Mouse (Mus musculus): ENCODE data around the gene Ankrd34a. TPM values are rescaled to one million over a fixed set of nuclear protein-coding genes. Genes with fewer than 3 reads are reported as not detected.

Ankrd34a gene
- polyA plus RNA-seq (2017; shearing (Covaris generic)) = not detected

GRCm38 (mm10) chr3:96596228-96596707 lies at the start of gene Ankrd34a:
TSS of gene Ankrd34a (plus strand) at chr3:96596636.
- ATAC-seq = no peak

- ATAC-seq = no peak
These were observed 49.6 kb upstream of the Ankrd34a start for GRCm38 (mm10) chr3:96546880-96547279.

- ATAC-seq = peak; percentile 64
These were observed 49.0 kb upstream of the Ankrd34a start for GRCm38 (mm10) chr3:96547389-96547960.

GRCm38 (mm10) chr3:96548824-96549223 lies 47.6 kb upstream of the Ankrd34a start:
- no peak for ATAC-seq

GRCm38 (mm10) chr3:96549346-96549745 lies 47.1 kb upstream of the Ankrd34a start:
- no peak for ATAC-seq

GRCm38 (mm10) chr3:96551203-96551602 lies 45.2 kb upstream of the Ankrd34a start:
- peak; percentile 78 for ATAC-seq

GRCm38 (mm10) chr3:96551890-96552289 lies 44.5 kb upstream of the Ankrd34a start:
- no peak for ATAC-seq

- no peak for ATAC-seq
These were observed 42.8 kb upstream of the Ankrd34a start for GRCm38 (mm10) chr3:96553601-96554000.

- no peak for ATAC-seq
These were observed 42.2 kb upstream of the Ankrd34a start for GRCm38 (mm10) chr3:96554251-96554650.

- no peak for ATAC-seq
These were observed 41.3 kb upstream of the Ankrd34a start for GRCm38 (mm10) chr3:96555041-96555596.

GRCm38 (mm10) chr3:96555999-96556614 lies 40.3 kb upstream of the Ankrd34a start:
- ATAC-seq = no peak

GRCm38 (mm10) chr3:96556651-96557635 lies 39.5 kb upstream of the Ankrd34a start:
- peak; percentile 62 for ATAC-seq

GRCm38 (mm10) chr3:96557694-96558093 lies 38.7 kb upstream of the Ankrd34a start, which contains the start of gene Txnip:
TSS of gene Txnip (plus strand) at chr3:96557957.
- peak; percentile 79 for ATAC-seq

GRCm38 (mm10) chr3:96558159-96558558 lies 38.3 kb upstream of the Ankrd34a start:
- ATAC-seq = no peak

GRCm38 (mm10) chr3:96558668-96559196 lies 37.7 kb upstream of the Ankrd34a start:
- ATAC-seq = no peak

- ATAC-seq = no peak
These were observed 37.0 kb upstream of the Ankrd34a start for GRCm38 (mm10) chr3:96559398-96559910.

GRCm38 (mm10) chr3:96559911-96560850 lies 36.3 kb upstream of the Ankrd34a start:
- no peak for ATAC-seq

GRCm38 (mm10) chr3:96560881-96561668 lies 35.4 kb upstream of the Ankrd34a start:
- no peak for ATAC-seq

GRCm38 (mm10) chr3:96561946-96562681 lies 34.3 kb upstream of the Ankrd34a start:
- no peak for ATAC-seq
